Mouse (Mus musculus): ENCODE measurements around the gene Pax5. TPM values are rescaled to one million over a fixed set of nuclear protein-coding genes. Genes with fewer than 3 reads are reported as not detected.

Pax5 gene
- polyA plus RNA-seq, 1 experiment: not detected

DNA sequence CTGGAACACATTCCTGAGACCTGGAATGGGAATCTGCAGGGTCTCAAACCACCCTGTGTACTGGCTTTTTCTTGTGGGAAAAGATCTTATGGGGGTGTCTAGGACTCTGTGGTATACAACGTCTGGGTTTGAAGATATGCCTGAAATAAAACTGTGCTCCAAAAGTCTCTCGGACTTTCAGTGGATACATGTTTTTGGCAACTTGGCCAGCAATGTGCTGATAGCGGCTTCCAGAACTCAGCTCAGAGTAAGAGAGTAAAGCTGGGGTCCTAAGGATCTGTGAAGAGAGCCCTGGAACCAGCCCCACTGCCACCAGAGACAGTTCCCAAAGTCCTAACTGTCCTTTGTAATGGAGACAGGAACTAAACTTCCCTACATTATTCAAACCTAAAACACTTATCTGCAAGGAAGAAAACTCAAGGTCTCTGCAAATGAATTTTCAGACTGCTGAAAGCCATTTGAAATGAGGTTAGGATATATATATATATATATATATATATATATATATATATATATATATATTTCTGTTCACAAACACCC is 5.4 kb upstream of the Pax5 start:
- Histone ChIP-seq H3K27ac (ENCODE audit: insufficient read depth, low read length) (no peak overlapping the region), H3K4me1 (ENCODE audit: control insufficient read depth, insufficient read depth, low read length) (no peaks in the 10 kb centered on the region), H3K4me3 (ENCODE audit: insufficient read depth, low read length) (no peak overlapping the region)
- TF ChIP-seq POLR2A (IDR thresholded peaks at IDR 0.05; ENCODE audit: low read depth, low read length): no peak
- no peak for TF ChIP-seq CTCF (IDR thresholded peaks at IDR 0.05; ENCODE audit: borderline replicate concordance, insufficient read depth, low read length)

DNA sequence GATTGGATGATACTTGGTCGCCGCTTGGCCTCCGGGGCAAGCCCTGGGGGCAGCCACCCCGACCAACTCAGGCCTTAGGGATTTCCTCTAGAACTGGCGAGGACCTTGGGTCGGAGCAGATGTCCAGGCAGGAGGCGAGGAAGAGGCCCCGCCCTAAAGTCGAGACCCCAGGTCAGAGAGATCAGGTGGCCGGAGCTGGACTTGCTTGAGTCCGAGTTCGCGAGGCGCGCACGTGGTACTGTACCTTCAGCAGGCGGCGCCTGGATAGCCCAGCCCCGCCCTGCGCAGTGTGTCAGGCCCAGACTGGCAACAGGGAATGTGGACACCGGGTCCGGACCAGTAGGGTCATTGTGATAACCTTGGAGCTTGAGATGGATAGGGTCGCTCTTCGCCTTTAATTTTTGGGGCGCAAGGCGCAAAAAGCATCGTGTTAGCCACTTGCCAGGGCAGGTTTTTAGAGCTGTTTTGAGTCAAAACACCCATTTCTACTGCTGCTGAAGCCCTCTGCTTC is 3.9 kb upstream of the Pax5 start:
- no peak for TF ChIP-seq POLR2A (IDR thresholded peaks at IDR 0.05; ENCODE audit: low read depth, low read length)
- TF ChIP-seq CTCF (IDR thresholded peaks at IDR 0.05; ENCODE audit: borderline replicate concordance, insufficient read depth, low read length): no peak
- Histone ChIP-seq H3K4me3 (ENCODE audit: insufficient read depth, low read length) (no peak overlapping the region), H3K27ac (ENCODE audit: insufficient read depth, low read length) (no peak overlapping the region), H3K4me1 (ENCODE audit: control insufficient read depth, insufficient read depth, low read length) (no peaks in the 10 kb centered on the region)

DNA sequence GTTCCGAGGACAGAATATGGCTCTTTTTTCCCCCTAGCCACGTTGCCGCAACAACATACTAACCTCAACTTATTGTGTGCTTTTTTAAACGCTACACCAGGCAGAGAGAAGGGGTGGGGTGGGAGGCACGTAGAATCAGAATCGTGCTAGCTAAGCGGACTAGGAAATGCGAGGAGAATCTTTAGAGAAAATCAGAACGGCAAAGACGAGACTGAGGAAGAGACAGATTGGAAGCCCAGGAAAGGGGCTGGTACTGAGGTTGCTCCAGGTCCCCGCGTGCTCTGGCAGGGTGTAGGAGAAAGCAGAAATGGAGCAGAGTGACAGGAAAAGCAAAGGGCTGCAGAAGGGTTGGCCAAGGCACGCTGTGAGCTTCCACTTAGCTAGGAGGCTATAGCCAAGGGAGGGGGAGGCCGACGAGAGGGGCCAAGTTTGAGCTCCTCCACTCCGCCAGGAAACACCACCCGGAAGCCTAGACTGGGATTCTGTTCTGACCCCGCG is 3.3 kb upstream of the Pax5 start:
- Histone ChIP-seq H3K4me1 (ENCODE audit: control insufficient read depth, insufficient read depth, low read length) (no peaks in the 10 kb centered on the region), H3K4me3 (ENCODE audit: insufficient read depth, low read length) (no peak overlapping the region), H3K27ac (ENCODE audit: insufficient read depth, low read length) (no peak overlapping the region)
- no peak for TF ChIP-seq POLR2A (IDR thresholded peaks at IDR 0.05; ENCODE audit: low read depth, low read length)

DNA sequence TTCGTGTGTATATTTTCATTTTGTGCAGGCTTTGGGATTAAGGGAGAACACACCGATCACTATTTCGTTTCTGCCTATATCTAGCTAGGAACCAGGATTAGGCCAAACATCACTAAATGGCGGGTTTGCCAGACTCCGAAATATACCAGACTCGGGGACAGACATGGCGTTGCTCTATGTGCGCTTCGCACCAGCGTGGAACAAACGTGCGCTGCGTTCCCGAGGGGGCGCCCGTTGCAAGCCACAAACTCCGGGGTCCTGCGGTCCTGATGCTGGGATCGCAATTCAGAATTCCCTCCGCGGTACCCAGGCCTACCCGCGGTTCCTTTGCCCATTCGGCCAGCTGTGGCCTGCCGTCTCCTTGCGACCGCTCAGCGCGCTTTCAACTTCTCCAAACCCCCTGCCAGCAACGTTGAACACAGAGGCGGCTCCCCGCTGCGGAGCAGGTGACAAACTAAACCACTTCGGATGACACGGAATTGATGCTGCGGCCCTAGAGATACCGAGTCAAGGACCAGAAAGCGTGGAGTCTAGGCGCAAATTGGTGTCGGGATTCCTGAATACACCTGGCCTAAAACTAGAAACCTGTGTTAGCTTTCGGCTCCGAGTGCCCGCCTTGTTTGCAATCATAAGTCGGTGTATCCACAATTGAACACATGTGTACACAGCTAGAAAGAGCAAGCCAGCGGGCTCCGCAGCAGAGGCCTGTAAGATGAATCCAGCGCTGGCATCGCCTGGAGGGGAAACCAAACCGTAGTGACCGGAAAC is 2.7 kb upstream of the Pax5 start:
- no peak for TF ChIP-seq CTCF (IDR thresholded peaks at IDR 0.05; ENCODE audit: borderline replicate concordance, insufficient read depth, low read length)
- no peak for TF ChIP-seq POLR2A (IDR thresholded peaks at IDR 0.05; ENCODE audit: low read depth, low read length)
- Histone ChIP-seq H3K4me3 (ENCODE audit: insufficient read depth, low read length) (no peak overlapping the region), H3K27ac (ENCODE audit: insufficient read depth, low read length) (no peak overlapping the region), H3K4me1 (ENCODE audit: control insufficient read depth, insufficient read depth, low read length) (no peaks in the 10 kb centered on the region)

DNA sequence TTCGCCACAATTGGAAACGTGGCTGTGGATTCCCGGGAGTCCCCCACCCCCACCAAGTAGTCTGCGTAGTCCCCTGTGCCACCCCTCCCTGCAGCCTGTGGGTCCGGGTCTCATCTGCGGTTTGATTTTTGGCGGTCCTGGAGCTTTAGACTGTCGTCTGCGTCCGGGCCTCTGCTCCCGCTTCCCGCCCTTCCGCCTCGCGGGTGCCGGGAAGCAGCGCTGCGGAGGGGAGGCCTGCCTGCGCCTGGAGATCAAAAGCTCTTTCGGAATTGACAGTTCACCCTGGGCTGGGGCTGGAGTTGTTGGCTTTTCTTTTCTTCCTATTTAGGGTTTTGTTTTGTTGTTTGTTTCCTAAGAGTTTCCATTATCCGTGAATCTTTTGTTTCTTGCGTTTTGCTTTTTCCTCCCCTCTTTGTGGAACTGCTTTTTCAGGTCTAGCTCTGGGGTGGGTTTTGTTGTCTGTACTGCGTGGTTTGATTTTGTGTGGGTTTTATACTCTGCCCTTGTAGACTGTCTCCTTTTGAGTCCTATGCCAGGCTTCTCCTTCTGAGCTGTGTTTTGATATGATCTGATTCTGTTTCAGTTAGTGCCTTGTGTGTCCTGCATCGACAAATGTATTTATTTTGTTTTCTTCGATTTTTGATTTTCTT is 1.9 kb upstream of the Pax5 start:
- Histone ChIP-seq H3K4me1 (ENCODE audit: control insufficient read depth, insufficient read depth, low read length) (no peaks in the 10 kb centered on the region), H3K4me3 (ENCODE audit: insufficient read depth, low read length) (no peak overlapping the region), H3K27ac (ENCODE audit: insufficient read depth, low read length) (no peak overlapping the region)
- TF ChIP-seq CTCF (IDR thresholded peaks at IDR 0.05; ENCODE audit: borderline replicate concordance, insufficient read depth, low read length) (no peak), POLR2A (IDR thresholded peaks at IDR 0.05; ENCODE audit: low read depth, low read length) (no peak)

DNA sequence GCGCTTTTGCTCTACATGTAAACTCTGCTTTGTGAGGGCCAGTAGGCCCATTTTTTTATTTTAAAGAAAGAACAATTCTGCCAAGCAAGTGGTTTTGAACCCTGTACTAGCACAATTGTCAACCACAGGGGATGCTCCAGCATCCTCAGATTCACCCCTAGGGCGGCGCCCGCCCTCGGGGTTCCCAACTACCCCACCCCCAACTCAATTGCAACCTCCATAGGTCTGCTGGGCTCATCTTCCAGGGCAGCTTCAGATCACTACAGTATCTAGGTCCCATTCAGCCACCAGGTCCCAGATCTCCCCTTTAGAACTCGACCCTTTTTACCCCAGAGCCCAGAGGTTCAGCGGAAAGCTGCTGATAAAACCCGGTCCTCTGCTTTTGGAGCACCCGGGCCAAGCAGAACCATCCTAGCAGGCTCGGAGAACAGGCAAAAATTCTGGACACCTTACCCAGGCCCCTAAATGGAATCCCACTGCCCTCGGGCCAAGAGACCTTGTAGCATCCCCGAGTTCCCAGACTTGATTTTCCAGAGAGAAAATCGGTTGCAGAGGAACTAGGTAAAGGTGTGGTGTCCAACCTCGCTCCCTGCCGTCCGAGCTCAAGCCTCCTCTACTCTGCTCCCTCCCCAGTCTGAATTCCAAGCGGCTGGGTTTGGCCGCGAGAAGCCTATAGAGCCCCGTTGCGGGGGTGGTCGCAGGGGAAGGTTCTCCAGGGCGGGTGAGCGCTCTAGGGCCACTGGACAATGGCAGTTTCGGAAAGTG is 1.0 kb upstream of the Pax5 start:
- Histone ChIP-seq H3K27ac (ENCODE audit: insufficient read depth, low read length) (no peak overlapping the region), H3K4me1 (ENCODE audit: control insufficient read depth, insufficient read depth, low read length) (no peaks in the 10 kb centered on the region), H3K4me3 (ENCODE audit: insufficient read depth, low read length) (no peak overlapping the region)
- TF ChIP-seq CTCF (IDR thresholded peaks at IDR 0.05; ENCODE audit: borderline replicate concordance, insufficient read depth, low read length): no peak
- no peak for TF ChIP-seq POLR2A (IDR thresholded peaks at IDR 0.05; ENCODE audit: low read depth, low read length)

DNA sequence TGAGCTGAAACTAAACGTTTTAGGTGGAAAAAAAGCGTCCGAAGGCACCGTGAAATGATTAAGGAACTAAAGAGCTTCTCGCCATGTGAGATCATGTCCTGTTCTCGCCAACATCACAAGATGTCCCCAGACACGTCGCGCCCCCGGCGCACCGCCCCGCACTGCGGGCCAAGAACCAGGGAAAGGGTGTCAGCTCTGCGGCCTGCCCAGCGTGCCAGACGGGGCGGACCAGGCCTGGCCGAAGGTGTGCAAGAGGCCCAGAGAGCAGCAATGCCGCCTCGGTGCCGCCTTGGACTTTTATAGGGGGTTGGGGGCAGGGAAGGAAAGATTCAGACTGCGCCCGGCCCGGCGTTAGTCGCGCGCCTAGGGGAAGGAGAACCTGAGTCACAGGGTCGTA is 412 bp upstream of the Pax5 start:
- Histone ChIP-seq H3K4me1 (ENCODE audit: control insufficient read depth, insufficient read depth, low read length) (no peaks in the 10 kb centered on the region), H3K4me3 (ENCODE audit: insufficient read depth, low read length) (no peak overlapping the region), H3K27ac (ENCODE audit: insufficient read depth, low read length) (no peak overlapping the region)
- no peak for TF ChIP-seq POLR2A (IDR thresholded peaks at IDR 0.05; ENCODE audit: low read depth, low read length)
- no peak for TF ChIP-seq CTCF (IDR thresholded peaks at IDR 0.05; ENCODE audit: borderline replicate concordance, insufficient read depth, low read length)

DNA sequence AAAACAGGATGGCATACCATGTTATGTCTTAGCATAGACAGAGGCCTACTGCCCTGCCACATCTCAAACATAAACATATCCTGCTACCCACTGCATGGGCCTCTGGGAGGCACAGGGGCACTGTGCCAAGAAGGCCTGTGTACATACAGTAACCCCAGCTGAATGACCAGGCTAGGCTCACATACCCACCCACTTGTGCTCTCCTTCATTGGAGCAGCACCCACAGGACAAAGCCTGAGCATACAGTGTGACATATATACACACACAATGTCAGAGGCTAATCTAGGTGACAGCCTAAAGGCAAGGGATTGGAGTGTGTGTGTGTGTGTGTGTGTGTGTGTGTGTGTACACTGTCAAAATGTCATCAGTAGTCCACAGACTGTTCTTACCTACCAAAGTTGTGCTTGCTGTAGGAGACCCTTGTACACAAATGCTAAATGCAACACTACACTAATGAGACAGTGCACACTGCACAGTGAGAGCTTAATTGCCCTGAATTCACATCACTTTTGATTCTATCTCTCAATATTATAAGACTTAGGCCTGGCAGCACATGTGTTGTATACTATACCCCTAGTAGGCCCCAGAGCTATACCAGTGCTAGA is 1.1 kb downstream of the Pax5 start:
- H3K27ac ChIP-seq (ENCODE audit: insufficient read depth, low read length): no peak overlapping the region
- no peaks in the 10 kb centered on the region for H3K4me1 ChIP-seq (ENCODE audit: control insufficient read depth, insufficient read depth, low read length)
- TF ChIP-seq POLR2A (IDR thresholded peaks at IDR 0.05; ENCODE audit: low read depth, low read length) (no peak), CTCF (IDR thresholded peaks at IDR 0.05; ENCODE audit: borderline replicate concordance, insufficient read depth, low read length) (no peak)
- H3K4me3 ChIP-seq (ENCODE audit: insufficient read depth, low read length): no peak overlapping the region

DNA sequence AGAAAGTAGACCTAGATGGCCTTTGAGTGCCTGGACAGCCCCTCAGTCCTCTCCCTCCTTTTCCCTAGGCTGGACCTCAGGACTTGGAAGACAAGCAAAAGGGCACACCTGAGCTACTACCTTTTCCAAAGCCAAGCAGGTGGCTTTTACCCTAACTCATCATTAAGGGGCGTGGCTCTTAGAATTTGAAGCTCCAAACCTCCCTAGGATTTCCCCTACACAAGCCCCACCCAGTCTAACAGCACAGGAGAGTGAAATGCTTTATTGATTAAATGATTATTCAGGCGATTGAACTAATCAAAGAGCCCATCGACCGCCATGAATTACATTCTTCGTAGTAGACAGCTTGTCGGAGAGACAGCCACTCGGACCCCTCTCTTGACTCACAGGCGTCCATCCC is 2.0 kb downstream of the Pax5 start:
- Histone ChIP-seq H3K4me3 (ENCODE audit: insufficient read depth, low read length) (no peak overlapping the region), H3K4me1 (ENCODE audit: control insufficient read depth, insufficient read depth, low read length) (no peaks in the 10 kb centered on the region), H3K27ac (ENCODE audit: insufficient read depth, low read length) (no peak overlapping the region)
- TF ChIP-seq CTCF (IDR thresholded peaks at IDR 0.05; ENCODE audit: borderline replicate concordance, insufficient read depth, low read length): no peak
- no peak for TF ChIP-seq POLR2A (IDR thresholded peaks at IDR 0.05; ENCODE audit: low read depth, low read length)

Data from embryonic fibroblast, embryonic 13.5 days (primary cell).